Mouse (Mus musculus): ENCODE data around the gene Fam89b.

DNA sequence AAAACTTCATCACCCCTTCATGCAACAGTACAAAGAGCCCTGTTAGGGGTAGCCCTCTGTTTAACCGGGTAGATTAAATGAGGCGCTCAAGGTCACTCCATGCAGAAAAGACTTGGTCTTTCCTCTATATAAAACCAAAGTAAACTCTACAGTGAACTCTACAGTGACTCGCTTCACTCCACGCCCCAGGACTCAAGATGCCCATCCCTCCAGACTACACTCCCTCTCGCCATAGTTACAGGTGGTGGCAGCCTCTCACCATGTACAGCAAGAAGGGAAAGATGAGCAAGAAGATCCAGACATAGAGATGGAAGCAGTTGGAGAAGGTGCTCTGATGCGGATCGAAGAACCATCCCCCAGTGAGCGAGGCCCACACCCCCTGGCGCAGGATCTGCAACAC, 41.7 kb downstream of the Fam89b start:
- TF ChIP-seq ZKSCAN1 (IDR thresholded peaks at IDR 0.05; ENCODE audit: low read depth, low read length) (no peak), CTCF (IDR thresholded peaks at IDR 0.05 in 2 of 3, conservative IDR thresholded peaks at IDR 0.05 in 1 of 3; ENCODE audit: control insufficient read depth in 1 of 3, insufficient read depth in 1 of 3, low read depth in 2 of 3, low read length in 3 of 3, poor library complexity in 1 of 3, severe bottlenecking in 1 of 3) (no peak), MXI1 (IDR thresholded peaks at IDR 0.05; ENCODE audit: low read depth, low read length) (no peak), USF1 (IDR thresholded peaks at IDR 0.05; ENCODE audit: low read depth, low read length) (no peak), SMC3 (IDR thresholded peaks at IDR 0.05; ENCODE audit: low read depth, low read length) (no peak), NRF1 (IDR thresholded peaks at IDR 0.05; ENCODE audit: insufficient read depth, low read depth, low read length, poor library complexity, severe bottlenecking) (no peak), JUND (IDR thresholded peaks at IDR 0.05; ENCODE audit: low read depth, low read length) (no peak), MAX (IDR thresholded peaks at IDR 0.05; ENCODE audit: low read length) (no peak), POLR2A (IDR thresholded peaks at IDR 0.05; ENCODE audit: control insufficient read depth in 1 of 2, insufficient read depth in 1 of 2, low read depth in 1 of 2, low read length in 2 of 2, poor library complexity in 1 of 2) (no peak)
